Mouse (Mus musculus) limb, embryonic 12.5 days (tissue): ENCODE results near the gene Oit3. TPM values are rescaled to one million over a fixed set of nuclear protein-coding genes. Genes with fewer than 3 reads are reported as not detected.
"Not testable (repeated sequence)": the region's sequence is repeated elsewhere in the genome, so short reads cannot be mapped to it uniquely, and the experiment has no call there.

Experiments
- ATAC-seq: fragments of 200-750 bp; cut with Nextera tagmentation; 2 replicates; pipeline ENCODE4 v1.8.0; 2017; ENCODE audit warnings: low read depth, moderate TSS enrichment; ENCODE audit not compliant: insufficient number of reproducible peaks, insufficient read depth, low FRiP score, low TSS enrichment
- H3K27ac ChIP-seq: fragments of 300-500 bp; sonication (generic); 2 replicates; pipeline ENCODE4 v1.5.1; 2016; ENCODE audit warnings: mild to moderate bottlenecking, moderate library complexity
- H3K27me3 ChIP-seq: fragments of 300-500 bp; sonication (generic); 2 replicates; pipeline ENCODE4 v1.6.1; 2016; ENCODE audit warnings: mild to moderate bottlenecking, moderate library complexity
- H3K36me3 ChIP-seq: fragments of 300-500 bp; sonication (generic); 2 replicates; pipeline ENCODE4 v1.6.1; 2016; ENCODE audit warnings: mild to moderate bottlenecking, moderate library complexity
- H3K4me1 ChIP-seq: fragments of 300-500 bp; sonication (generic); replicated peaks from 2 replicates; pipeline ENCODE4 v1.6.1; 2016
- H3K4me2 ChIP-seq: fragments of 300-500 bp; sonication (generic); 2 replicates; pipeline ENCODE4 v1.6.1; 2016; ENCODE audit warnings: mild to moderate bottlenecking, moderate library complexity
- H3K4me3 ChIP-seq: fragments of 300-500 bp; sonication (generic); replicated peaks from 2 replicates; pipeline ENCODE4 v1.5.1; 2016; ENCODE audit warnings: mild to moderate bottlenecking
- H3K9ac ChIP-seq: fragments of 300-500 bp; sonication (generic); replicated peaks from 2 replicates; pipeline ENCODE4 v1.6.1; 2016; ENCODE audit warnings: mild to moderate bottlenecking, moderate library complexity
- H3K9me3 ChIP-seq: fragments of 300-500 bp; sonication (generic); 2 replicates; pipeline ENCODE4 v1.6.1; 2016; ENCODE audit warnings: mild to moderate bottlenecking, moderate library complexity
- WGBS: fragments of 180-500 bp; shearing (Covaris S2); methylation state at CpG from one replicate; pipeline ENCODE4 v1.1.7; 2016; 5-methylcytosine and 5-hydroxymethylcytosine counted together
- polyA plus RNA-seq: library from polyadenylated mRNA; unstranded; fragments of >200 nt; fragmentation: Nextera tagmentation; extraction: Ambion mirVana; gene quantifications from 2 replicates; pipeline ENCODE4 v1.2.1, GENCODE M21; 2016

Oit3 gene
- polyA plus RNA-seq, 1 experiment from 2014 or later: 1.5 TPM

GRCm38 (mm10) chr10:59395461-59395860 lies 46.1 kb downstream of the Oit3 start, which contains the start of gene Gm10273:
Gene Gm10273 (plus strand): TSS chr10:59395632.
- WGBS: 88% methylated on average over 10 of the region's 25 CpGs
- not testable (repeated sequence) for H3K4me3 ChIP-seq, H3K4me2 ChIP-seq, H3K4me1 ChIP-seq, H3K36me3 ChIP-seq, H3K9ac ChIP-seq, H3K27me3 ChIP-seq, H3K9me3 ChIP-seq, H3K27ac ChIP-seq, ATAC-seq

GRCm38 (mm10) chr10:59391907-59392306 lies 49.7 kb downstream of the Oit3 start:
- no peaks in the 10 kb centered on the region for H3K4me1 ChIP-seq
- peaks cover 14% of the 10 kb centered on the region for H3K9me3 ChIP-seq
- peaks cover 4% of the 10 kb centered on the region; the same call in 1 of the 2 replicates for H3K36me3 ChIP-seq
- no peak overlapping the region for H3K27ac ChIP-seq
- H3K4me2 ChIP-seq: no peak overlapping the region
- no peaks in the 10 kb centered on the region for H3K27me3 ChIP-seq
- ATAC-seq: no peak
- no peak overlapping the region for H3K4me3 ChIP-seq
- no peak overlapping the region for H3K9ac ChIP-seq
- 59% methylated on average over 4 of the region's 4 CpGs for WGBS

- Histone ChIP-seq H3K36me3 (peaks cover 4% of the 10 kb centered on the region; the same call in 1 of the 2 replicates), H3K4me2 (no peak overlapping the region), H3K9ac (no peak overlapping the region), H3K27ac (no peak overlapping the region), H3K4me3 (no peak overlapping the region), H3K27me3 (no peaks in the 10 kb centered on the region), H3K4me1 (no peaks in the 10 kb centered on the region), H3K9me3 (peaks cover 14% of the 10 kb centered on the region)
- WGBS: 97% methylated on average over 3 of the region's 3 CpGs
- no peak for ATAC-seq
Observed at GRCm38 (mm10) chr10:59389652-59390051, 51.9 kb downstream of the Oit3 start.

DNA sequence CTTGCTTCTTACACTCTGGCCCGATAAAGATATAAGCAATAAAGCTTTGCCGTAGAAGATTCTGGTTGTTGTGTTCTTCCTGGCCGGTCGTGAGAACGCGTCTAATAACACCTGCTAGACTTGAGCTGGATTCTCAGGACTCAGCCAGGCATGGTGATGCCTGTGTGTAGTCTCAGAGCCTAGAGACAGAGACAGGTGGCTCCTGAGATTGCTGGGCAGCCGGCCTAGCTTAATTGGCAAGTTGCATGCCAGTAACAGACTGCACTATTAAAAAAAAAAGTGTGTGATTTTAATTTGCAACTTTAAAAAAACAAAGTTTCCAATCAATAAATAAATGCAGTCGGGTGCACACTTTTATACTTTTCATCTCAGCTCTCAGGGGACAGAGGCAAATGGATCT lies 54.6 kb downstream of the Oit3 start:
- no peak overlapping the region for H3K27ac ChIP-seq
- H3K4me1 ChIP-seq: no peaks in the 10 kb centered on the region
- 88% methylated on average over 8 of the region's 8 CpGs for WGBS
- H3K9me3 ChIP-seq: peaks cover 14% of the 10 kb centered on the region
- H3K4me2 ChIP-seq: no peak overlapping the region
- peaks cover 4% of the 10 kb centered on the region; the same call in 1 of the 2 replicates for H3K36me3 ChIP-seq
- no peaks in the 10 kb centered on the region for H3K27me3 ChIP-seq
- no peak for ATAC-seq
- no peak overlapping the region for H3K9ac ChIP-seq
- H3K4me3 ChIP-seq: no peak overlapping the region

DNA sequence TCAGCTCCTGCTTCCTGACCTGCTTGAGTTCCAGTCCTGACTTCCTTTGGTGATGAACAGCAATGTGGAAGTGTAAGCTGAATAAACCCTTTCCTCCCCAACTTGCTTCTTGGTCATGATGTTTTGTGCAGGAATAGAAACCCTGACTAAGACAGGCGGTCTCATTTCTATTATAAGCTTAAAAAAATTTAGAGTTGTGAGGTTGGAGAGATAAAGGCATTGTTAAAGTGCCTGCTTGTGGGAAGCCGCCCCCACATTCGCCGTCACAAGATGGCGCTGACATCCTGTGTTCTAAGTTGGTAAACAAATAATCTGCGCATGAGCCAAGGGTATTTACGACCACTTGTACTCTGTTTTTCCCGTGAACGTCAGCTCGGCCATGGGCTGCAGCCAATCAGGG lies 60.0 kb downstream of the Oit3 start:
- 77% methylated on average over 6 of the region's 10 CpGs for WGBS
- H3K4me2 ChIP-seq: not testable (repeated sequence)

GRCm38 (mm10) chr10:59380411-59380821 lies 61.2 kb downstream of the Oit3 start:
- H3K4me1 ChIP-seq: no peaks in the 10 kb centered on the region
- 83% methylated on average over 2 of the region's 2 CpGs for WGBS
- H3K4me2 ChIP-seq: no peak overlapping the region
- no peaks in the 10 kb centered on the region for H3K36me3 ChIP-seq
- no peak for ATAC-seq
- H3K9me3 ChIP-seq: no peaks in the 10 kb centered on the region; the same call in 1 of the 2 replicates
- H3K9ac ChIP-seq: no peak overlapping the region
- H3K27me3 ChIP-seq: no peaks in the 10 kb centered on the region
- peak overlapping the region; percentile 5; the same call in 1 of the 2 replicates for H3K27ac ChIP-seq
- no peak overlapping the region for H3K4me3 ChIP-seq

More for the DNA sequence above, 60.0 kb downstream of the Oit3 start:
- not testable (repeated sequence) for H3K4me1 ChIP-seq, H3K4me3 ChIP-seq, H3K27me3 ChIP-seq, H3K9me3 ChIP-seq, ATAC-seq, H3K27ac ChIP-seq, H3K36me3 ChIP-seq, H3K9ac ChIP-seq

DNA sequence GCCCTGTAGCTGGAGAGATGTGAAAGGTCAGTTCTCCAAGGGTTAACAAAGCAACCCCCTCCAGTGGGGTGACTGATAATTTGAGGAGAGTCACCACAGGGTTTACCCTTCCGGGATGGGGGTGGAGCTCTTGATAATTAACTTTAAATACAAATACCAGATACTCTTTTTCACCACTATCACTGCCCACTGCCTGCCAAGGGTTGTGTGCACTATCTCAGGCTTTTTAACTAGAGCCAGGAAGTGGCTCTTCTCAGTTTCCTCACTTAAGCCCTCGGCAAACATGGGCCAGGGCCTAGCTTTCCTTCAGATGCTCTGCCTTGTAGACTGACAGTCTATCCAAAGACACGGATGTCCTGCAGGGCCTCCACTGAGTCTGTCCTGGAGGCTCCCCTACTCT lies 61.7 kb downstream of the Oit3 start:
- Histone ChIP-seq H3K9me3 (no peaks in the 10 kb centered on the region; the same call in 1 of the 2 replicates), H3K27ac (no peak overlapping the region), H3K36me3 (peaks cover under 1% of the 10 kb centered on the region; the same call in 1 of the 2 replicates), H3K4me2 (no peak overlapping the region), H3K9ac (no peak overlapping the region), H3K4me1 (no peaks in the 10 kb centered on the region), H3K27me3 (no peaks in the 10 kb centered on the region), H3K4me3 (no peak overlapping the region)
- ATAC-seq: no peak
- WGBS: 62% methylated on average over 3 of the region's 3 CpGs

- Histone ChIP-seq H3K27ac (no peak overlapping the region), H3K9me3 (no peaks in the 10 kb centered on the region; the same call in 1 of the 2 replicates), H3K4me2 (no peak overlapping the region), H3K36me3 (peaks cover 12% of the 10 kb centered on the region), H3K4me1 (no peaks in the 10 kb centered on the region), H3K4me3 (no peak overlapping the region), H3K9ac (no peak overlapping the region), H3K27me3 (no peaks in the 10 kb centered on the region)
- WGBS: 92% methylated on average over 4 of the region's 4 CpGs
- ATAC-seq: no peak
Observed at GRCm38 (mm10) chr10:59378728-59379127, 62.9 kb downstream of the Oit3 start.

- Histone ChIP-seq H3K4me1 (no peaks in the 10 kb centered on the region), H3K27me3 (no peaks in the 10 kb centered on the region)
- ATAC-seq: no peak
Observed at GRCm38 (mm10) chr10:59377906-59378305, 63.7 kb downstream of the Oit3 start.

More at GRCm38 (mm10) chr10:59377906-59378305, 63.7 kb downstream of the Oit3 start:
- Histone ChIP-seq H3K9ac (no peak overlapping the region), H3K4me3 (no peak overlapping the region), H3K4me2 (no peak overlapping the region), H3K9me3 (no peaks in the 10 kb centered on the region; the same call in 1 of the 2 replicates), H3K27ac (no peak overlapping the region), H3K36me3 (peaks cover 20% of the 10 kb centered on the region)
- 84% methylated on average over 10 of the region's 10 CpGs for WGBS

Other genes starting within 250 kb of the Oit3 start
- gene Sept10, start 219.9 kb downstream of the Oit3 start, polyA plus RNA-seq: 42.3 and 45.0 TPM in 2 replicates
- gene Sowahc, start 219.8 kb downstream of the Oit3 start, polyA plus RNA-seq: 14.4 and 15.9 TPM in 2 replicates
- gene P4ha1, start 118.5 kb downstream of the Oit3 start, polyA plus RNA-seq: 65.0 and 73.1 TPM in 2 replicates
- gene Gm10273, start 46.1 kb downstream of the Oit3 start, polyA plus RNA-seq: not detected in 2 replicates
- gene Pla2g12b, start 38.1 kb downstream of the Oit3 start, polyA plus RNA-seq: not detected in 2 replicates
- not detected in 2 replicates for gene Gm10322, start 174.3 kb upstream of the Oit3 start, polyA plus RNA-seq
- gene Mcu, start 174.9 kb upstream of the Oit3 start, polyA plus RNA-seq: 45.3 and 48.4 TPM in 2 replicates